Mouse (Mus musculus) heart, postnatal 25 days (tissue): ENCODE data around the gene Reep3. TPM values are rescaled to one million over a fixed set of nuclear protein-coding genes. Genes with fewer than 3 reads are reported as not detected.
"Not testable (repeated sequence)": the region's sequence is repeated elsewhere in the genome, so short reads cannot be mapped to it uniquely, and the experiment has no call there.

Experiments used
- DNase-seq: peaks from one replicate; pipeline ENCODE4 v3.0.0; 2022; ENCODE audit warnings: low spot score
- intact Hi-C: fragments of 180-260 bp; cut with DNase I; formaldehyde crosslinking; loops from one replicate; pipeline ENCODE4 v1.15.1; 2025
- total RNA-seq, 2 experiments: library from RNA; stranded (reverse); gene quantifications; 2 replicates each; pipeline ENCODE4 v1.2.3; 2021

The Reep3 gene
- total RNA-seq, 2 experiments from 2014 or later: 21.4 to 22.9 TPM

DNA sequence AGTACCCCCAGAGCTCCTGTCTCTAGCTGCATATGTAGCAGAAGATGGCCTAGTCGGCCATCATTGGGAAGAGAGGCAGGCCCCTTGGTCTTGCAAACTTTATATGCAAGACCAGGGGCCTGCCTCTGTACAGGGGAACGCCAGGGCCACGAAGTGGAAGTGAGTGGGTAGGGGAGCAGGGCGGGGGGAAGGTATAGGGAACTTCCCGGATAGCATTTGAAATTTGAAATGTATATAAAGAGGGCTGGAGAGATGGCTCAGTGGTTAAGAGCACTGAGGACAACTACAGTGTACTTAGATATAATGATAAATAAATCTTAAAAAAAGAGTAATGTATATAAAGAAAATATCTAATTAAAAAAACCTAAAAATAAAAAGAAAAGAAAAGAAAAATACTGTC lies 16.2 kb upstream of the Reep3 start:
- intact Hi-C loops, DNase-seq: not testable (repeated sequence)

- intact Hi-C loops: no loop called here
- no peak for DNase-seq
Measured at GRCm38 (mm10) chr10:67111799-67112177, 15.0 kb upstream of the Reep3 start.

DNA sequence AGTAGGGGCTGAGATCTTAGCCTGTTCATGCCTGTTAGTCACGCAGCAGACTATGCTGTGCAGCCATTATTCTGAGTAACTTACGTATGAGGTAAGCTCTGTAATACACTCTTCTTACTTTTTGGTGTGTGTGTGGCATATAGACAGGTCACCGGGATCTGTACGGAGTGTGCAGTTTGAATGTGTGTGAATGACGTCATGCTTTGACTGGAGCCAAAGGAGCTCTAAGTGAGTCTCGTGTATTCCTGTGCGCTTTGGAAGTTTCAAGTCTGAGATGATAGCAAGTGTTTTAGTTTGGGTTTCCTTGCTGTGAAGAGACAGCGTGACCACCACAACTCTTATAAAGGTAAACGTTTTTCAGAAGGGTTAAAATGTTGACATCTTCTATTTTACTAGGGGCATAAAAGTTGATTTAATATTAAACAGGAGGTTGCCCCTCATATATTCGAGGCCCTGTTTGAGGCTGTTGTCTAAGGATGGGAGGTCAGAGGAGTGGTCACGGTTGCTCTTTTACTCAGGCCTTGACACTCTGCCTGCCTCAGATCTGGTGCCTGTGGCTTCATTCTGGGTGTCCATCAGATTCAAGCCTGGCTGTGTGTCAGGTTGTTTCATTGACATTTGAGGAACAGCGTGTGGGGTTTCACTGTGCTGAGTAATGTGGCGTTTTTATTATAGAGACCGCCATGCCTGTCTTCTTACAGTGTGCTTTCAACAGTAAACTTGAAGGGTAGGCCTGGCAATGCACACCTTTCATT lies 14.5 kb upstream of the Reep3 start:
- DNase-seq: no peak
- intact Hi-C loops: no loop called here

- intact Hi-C loops: no loop called here
- no peak for DNase-seq
Measured at GRCm38 (mm10) chr10:67109635-67110034, 12.9 kb upstream of the Reep3 start.

DNA sequence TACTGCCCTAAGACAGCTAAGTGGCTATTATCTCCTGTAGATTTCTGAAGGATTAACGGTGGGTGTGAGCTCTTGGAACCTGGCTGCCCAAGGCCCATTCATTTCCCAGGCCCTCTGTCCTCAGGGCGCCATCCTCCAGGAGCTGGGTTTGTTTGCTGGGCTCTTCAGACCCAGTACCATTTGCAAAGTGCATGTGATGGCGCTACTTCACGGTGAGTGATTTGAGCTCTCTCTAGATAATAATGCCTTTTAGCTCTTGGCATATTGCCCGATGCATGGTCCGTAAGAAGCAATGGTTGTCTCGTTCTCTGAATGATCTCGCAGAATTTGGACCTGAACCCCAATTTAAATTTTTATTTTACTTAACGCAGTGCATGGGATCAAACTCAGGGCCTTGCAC lies 11.4 kb upstream of the Reep3 start:
- intact Hi-C loops: no loop called here
- no peak for DNase-seq

DNA sequence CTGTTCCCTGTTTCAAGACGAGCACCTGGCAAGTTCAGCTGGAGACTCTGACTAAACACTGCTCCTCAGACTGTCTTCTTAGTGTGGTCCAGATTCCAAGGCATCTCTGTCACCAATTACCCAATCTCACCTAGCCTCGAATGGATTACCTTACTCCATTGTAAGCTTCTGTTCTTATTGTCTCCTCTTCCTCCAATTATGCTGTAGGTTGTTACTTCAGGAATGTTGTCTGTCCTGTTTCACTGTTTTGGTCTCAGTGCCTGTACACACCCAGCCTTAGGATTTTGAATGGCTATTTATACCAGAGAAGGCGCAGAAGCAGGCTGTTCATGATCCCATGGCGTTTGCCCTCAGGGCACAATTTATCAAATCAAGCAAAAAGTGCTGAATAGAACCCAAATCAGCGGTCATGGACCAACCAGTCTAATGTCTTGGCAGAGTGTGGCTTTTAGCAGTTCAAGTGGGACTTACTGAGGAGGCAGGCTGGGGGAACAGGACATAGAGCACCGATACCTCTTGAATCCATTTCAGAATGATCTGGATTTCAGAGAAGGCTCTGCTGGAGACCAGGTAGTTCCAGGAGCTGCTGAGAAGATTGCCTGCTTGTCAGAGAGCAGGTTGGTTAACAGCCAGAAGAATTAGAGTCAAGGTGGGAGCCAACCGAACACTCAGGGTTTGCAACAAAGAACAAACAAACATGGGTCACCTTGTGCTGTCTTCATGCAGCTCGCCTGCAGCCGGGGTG lies 10.4 kb upstream of the Reep3 start:
- no peak for DNase-seq
- intact Hi-C loops: no loop called here

- no peak for DNase-seq
- intact Hi-C loops: no loop called here
Measured at GRCm38 (mm10) chr10:67106400-67106799, 9.7 kb upstream of the Reep3 start.

- no peak for DNase-seq
- intact Hi-C loops: no loop called here
Measured at GRCm38 (mm10) chr10:67105331-67106217, 8.8 kb upstream of the Reep3 start.

DNA sequence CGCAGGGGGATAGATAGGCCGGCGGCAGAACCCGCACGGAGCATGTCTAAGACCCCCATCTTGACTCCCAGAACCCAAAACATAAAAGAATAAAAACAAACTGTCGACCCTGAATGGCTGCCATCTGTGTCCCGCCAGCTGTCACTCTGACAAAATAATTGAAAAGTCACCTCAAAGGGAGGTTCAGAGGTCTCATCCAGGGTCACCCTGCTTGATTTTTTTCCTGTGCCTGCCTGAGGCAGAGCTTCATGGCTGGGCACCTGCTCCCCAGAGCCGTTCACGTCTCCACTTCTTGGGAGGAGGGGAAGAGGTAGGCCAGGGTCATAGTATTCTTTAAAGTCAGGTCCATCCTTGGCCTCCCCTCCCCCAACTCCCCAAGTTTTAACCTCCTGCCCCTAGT lies 7.8 kb upstream of the Reep3 start:
- no peak for DNase-seq
- intact Hi-C loops: no loop called here

- DNase-seq: no peak
- intact Hi-C loops: no loop called here
Measured at GRCm38 (mm10) chr10:67100831-67101251, 4.1 kb upstream of the Reep3 start.

- intact Hi-C loops: no loop called here
- DNase-seq: no peak
Measured at GRCm38 (mm10) chr10:67100011-67100661, 3.4 kb upstream of the Reep3 start.

DNA sequence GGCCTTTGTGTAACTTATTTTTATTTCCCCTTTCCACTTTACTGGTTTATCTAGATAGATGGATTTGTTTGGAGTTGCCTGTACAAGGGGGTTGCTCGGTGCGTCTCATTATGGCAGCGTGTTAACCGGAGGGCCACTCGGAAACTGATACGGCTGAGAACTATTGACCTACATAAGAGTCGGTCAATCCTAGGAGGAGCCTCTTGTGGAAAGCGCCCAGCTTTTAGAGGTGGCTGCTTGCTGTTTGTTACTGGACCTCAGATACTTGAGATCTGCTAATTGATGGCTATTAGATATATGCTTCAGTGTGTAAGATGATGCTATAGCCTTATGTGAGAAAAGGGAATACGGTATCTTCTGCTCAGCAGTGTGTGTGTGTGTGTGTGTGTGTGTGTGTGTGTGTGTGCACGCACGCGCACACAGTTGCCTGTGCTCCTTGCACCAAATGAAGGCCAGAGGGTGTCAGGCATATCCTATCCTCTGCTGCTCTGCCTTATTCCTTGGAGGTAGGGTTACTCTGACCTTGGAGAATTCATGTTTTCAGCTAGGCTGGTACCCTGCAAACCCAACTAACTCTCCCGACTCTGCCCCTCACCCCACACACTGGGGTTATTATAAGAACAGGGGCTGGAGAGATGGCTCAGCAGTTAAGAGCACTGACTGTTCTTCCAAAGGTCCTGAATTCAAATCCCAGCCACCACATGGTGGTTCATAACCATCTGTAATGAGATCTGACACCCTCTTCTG lies 2.6 kb upstream of the Reep3 start:
- intact Hi-C loops: loop anchor here (5.0 kb wide), 2 partner anchors 42 to 97 kb away; no protein-coding TSS in a partner anchor
- no peak for DNase-seq

GRCm38 (mm10) chr10:67098408-67099050 lies 1.8 kb upstream of the Reep3 start:
- intact Hi-C loops: loop anchor here (5.0 kb wide), 2 partner anchors 41 to 96 kb away; no protein-coding TSS in a partner anchor
- no peak for DNase-seq

- DNase-seq: peak; percentile 29
- intact Hi-C loops: loop anchor here (2.0 to 5.0 kb wide), 3 partner anchors 29 to 95 kb away; no protein-coding TSS in a partner anchor
Measured at GRCm38 (mm10) chr10:67097437-67098150, 849 bp upstream of the Reep3 start.

DNA sequence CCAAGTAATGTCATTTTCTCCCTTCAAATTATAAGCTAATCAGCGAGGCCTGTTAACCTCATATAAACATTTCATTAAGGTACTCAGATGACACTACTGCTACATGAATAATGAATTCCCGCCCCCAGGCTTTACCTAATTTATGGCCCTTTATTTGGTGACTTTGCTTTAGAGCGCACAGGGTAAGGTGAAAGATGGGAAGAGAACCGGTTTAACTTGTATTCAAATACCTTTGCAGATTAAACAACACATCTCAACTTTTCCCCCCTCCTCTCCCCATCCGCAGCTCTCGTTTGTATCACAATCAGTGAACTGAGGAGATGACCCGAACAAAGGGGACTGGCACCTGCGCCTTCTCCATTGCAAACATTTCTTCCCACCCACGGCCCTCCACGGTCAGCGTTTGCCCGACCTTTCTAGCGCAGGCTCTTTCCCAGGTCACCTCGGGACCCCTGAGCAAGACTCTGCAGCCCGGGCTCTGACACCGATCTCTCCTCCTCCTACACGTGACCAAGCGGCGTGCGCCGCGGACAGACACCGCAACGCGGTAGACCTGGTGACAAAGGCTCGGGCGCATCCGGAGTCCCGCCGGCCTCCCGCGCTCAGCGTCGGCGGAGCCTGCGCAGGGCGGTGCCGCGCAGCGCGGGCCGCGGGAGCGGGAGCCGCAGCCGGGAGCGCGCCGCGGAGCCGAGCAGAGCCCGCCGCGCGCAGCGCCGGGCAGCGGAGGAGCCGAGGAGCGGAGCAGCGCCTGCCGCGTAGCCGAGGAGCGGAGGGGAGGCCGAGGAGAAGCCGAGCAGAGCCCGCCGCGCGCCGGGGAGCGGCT lies 736 bp downstream of the Reep3 start, which contains the start of gene Jmjd1c:
Jmjd1c (plus strand) TSS at position 328 of the 823 bp plus-strand sequence.
- intact Hi-C loops: loop anchor here (2.0 to 5.0 kb wide), 3 partner anchors 31 to 94 kb away; no protein-coding TSS in a partner anchor
- peak; percentile 70 for DNase-seq

- DNase-seq: no peak
- intact Hi-C loops: loop anchor here (5.0 kb wide), 2 partner anchors 38 to 93 kb away; no protein-coding TSS in a partner anchor
Measured at GRCm38 (mm10) chr10:67094922-67095321, 1.8 kb downstream of the Reep3 start.

DNA sequence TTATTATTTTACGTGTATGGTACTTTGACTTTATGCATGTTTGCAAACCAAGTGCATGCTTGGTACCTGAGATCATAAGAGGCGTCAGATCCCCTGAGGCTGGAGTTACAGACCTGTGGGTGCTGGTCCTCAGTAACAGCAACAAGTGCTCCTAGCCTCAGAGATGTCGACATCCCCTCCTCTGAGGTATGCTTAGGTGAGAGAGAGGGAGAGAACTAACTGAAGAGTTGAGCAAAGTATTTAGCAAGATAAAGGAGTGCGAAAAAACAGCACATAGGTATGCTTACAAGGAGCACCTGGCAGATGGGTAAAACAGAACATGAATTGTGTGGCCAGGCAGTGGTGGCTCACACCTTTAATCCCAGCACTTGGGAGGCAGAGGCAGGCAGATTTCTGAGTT lies 6.1 kb downstream of the Reep3 start:
- DNase-seq: no peak
- intact Hi-C loops: no loop called here
